Mouse (Mus musculus): ENCODE results near the gene Adgra3. TPM values are rescaled to one million over a fixed set of nuclear protein-coding genes. Genes with fewer than 3 reads are reported as not detected.

Adgra3 gene
- polyA plus RNA-seq, 1 experiment from 2014 or later = 36.7 TPM

DNA sequence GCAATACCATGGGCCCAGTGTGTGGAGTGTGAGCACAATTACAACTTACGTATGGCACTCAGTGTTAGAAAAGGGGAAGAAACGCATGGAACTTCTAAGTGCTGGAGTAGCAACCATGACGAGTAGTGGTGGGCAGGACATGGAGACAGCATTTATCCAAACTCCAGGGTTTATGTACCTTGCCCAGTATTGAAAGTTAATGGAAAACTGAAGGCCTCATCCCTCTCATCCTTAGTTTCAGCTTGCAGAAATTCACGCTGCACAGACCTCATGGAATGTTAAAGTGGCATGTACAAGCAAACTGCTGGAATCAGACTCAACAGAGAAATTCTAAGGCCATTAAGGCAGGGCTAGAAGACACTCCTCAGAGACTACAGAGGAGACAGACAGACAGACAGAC is 84.6 kb downstream of the Adgra3 start:
- Histone ChIP-seq H3K36me3 (ENCODE audit: insufficient read depth, low read length) (peaks cover 21% of the 10 kb centered on the region), H3K27me3 (ENCODE audit: insufficient read depth, low read length) (no peaks in the 10 kb centered on the region), H3K4me1 (replicated peaks; ENCODE audit: insufficient read depth, low read length) (no peaks in the 10 kb centered on the region), H3K9me3 (replicated peaks; ENCODE audit: low read length) (no peaks in the 10 kb centered on the region), H3K27ac (no peak overlapping the region), H3K9ac (ENCODE audit: low read depth, low read length) (no peak overlapping the region), H3K4me2 (ENCODE audit: low read length) (no peak overlapping the region), H3K4me3 (replicated peaks; ENCODE audit: low read depth, low read length) (no peak overlapping the region)
- TF ChIP-seq CTCF (IDR thresholded peaks at IDR 0.05; ENCODE audit: low read depth) = no peak
- WGBS = 87% methylated on average over 4 of the region's 4 CpGs
- no peak for DNase-seq (ENCODE audit: low spot score)
- peak; percentile 75; the same call in 1 of the 2 replicates for ATAC-seq (replicated peaks; ENCODE audit: low FRiP score, low read depth)

DNA sequence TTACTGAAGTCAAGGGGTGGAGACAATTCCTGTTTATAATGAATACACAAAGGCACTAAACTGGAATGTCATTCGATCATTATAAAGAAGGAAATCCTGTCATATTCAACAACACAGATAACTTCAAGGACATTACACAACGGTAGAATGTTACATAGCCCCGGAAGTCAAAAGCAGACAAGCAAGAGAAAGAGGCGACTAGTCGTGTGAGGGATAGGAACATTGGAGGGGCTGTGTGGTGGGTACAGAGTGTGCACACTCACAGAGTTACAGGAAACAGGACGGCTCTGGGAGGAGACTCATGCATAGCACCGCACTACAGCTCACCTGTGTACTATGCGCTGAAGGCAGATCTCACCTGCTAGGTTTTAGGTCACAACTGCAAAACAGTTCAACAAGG is 89.1 kb downstream of the Adgra3 start:
- Histone ChIP-seq H3K36me3 (ENCODE audit: insufficient read depth, low read length) (peaks cover 12% of the 10 kb centered on the region; the same call in 1 of the 2 replicates), H3K4me3 (replicated peaks; ENCODE audit: low read depth, low read length) (no peak overlapping the region), H3K4me2 (ENCODE audit: low read length) (no peak overlapping the region), H3K4me1 (replicated peaks; ENCODE audit: insufficient read depth, low read length) (no peaks in the 10 kb centered on the region), H3K9me3 (replicated peaks; ENCODE audit: low read length) (no peaks in the 10 kb centered on the region), H3K27ac (no peak overlapping the region), H3K27me3 (ENCODE audit: insufficient read depth, low read length) (no peaks in the 10 kb centered on the region), H3K9ac (ENCODE audit: low read depth, low read length) (no peak overlapping the region)
- ATAC-seq (replicated peaks; ENCODE audit: low FRiP score, low read depth) (no peak), DNase-seq (ENCODE audit: low spot score) (no peak)
- 81% methylated on average over 8 of the region's 8 CpGs for WGBS
- no peak for TF ChIP-seq CTCF (IDR thresholded peaks at IDR 0.05; ENCODE audit: low read depth)

DNA sequence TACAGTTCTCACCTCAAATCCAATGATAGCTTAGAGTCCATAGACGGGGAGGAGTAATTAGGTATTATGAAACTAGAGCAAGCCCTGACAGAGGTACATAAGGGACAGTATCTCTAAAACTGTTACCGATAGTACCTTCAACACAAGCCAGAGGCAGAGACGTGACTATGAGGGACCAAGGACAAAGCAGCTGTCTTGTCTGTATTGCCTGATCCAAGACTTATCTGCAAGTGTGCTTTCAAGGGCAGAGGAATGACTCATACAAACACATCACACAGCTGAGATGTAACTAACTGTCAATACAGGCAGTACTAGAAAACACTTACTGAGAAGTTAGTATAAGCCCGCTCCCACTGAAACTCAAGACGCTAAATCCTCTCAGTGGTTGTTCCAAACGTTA is 91.1 kb downstream of the Adgra3 start:
- Histone ChIP-seq H3K27me3 (ENCODE audit: insufficient read depth, low read length) (no peaks in the 10 kb centered on the region), H3K36me3 (ENCODE audit: insufficient read depth, low read length) (peaks cover 17% of the 10 kb centered on the region; the same call in 1 of the 2 replicates)

DNA sequence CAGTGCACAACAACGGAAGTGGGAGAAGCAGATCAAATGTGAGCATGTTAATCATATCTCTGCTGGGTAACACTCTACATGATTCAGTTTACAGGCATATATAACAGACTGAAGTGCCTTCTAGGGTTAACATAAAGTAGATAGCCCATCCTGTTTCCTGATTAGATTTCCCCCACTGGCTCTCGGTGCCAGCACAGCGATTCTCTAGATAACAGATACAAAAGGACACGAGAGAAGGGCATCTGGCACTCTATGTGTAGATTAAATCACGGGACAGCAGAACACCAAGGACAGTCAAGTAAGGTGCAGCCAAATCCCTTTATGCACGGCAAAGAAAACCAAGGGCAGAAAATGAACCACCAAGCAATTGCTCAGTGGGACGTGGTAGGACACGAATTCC is 93.0 kb downstream of the Adgra3 start:
- Histone ChIP-seq H3K27ac (no peak overlapping the region), H3K4me1 (replicated peaks; ENCODE audit: insufficient read depth, low read length) (no peaks in the 10 kb centered on the region), H3K4me3 (replicated peaks; ENCODE audit: low read depth, low read length) (no peak overlapping the region), H3K9me3 (replicated peaks; ENCODE audit: low read length) (no peaks in the 10 kb centered on the region), H3K9ac (ENCODE audit: low read depth, low read length) (no peak overlapping the region), H3K36me3 (ENCODE audit: insufficient read depth, low read length) (peaks cover 22% of the 10 kb centered on the region), H3K27me3 (ENCODE audit: insufficient read depth, low read length) (no peaks in the 10 kb centered on the region), H3K4me2 (ENCODE audit: low read length) (no peak overlapping the region)
- ATAC-seq (replicated peaks; ENCODE audit: low FRiP score, low read depth) (no peak), DNase-seq (ENCODE audit: low spot score) (no peak)
- no peak for TF ChIP-seq CTCF (IDR thresholded peaks at IDR 0.05; ENCODE audit: low read depth)
- 68% methylated on average over 8 of the region's 8 CpGs for WGBS

More for the DNA sequence above, 91.1 kb downstream of the Adgra3 start:
- no peak for TF ChIP-seq CTCF (IDR thresholded peaks at IDR 0.05; ENCODE audit: low read depth)
- ATAC-seq (replicated peaks; ENCODE audit: low FRiP score, low read depth) = no peak
- 85% methylated on average over 6 of the region's 6 CpGs for WGBS
- no peak for DNase-seq (ENCODE audit: low spot score)
- no peaks in the 10 kb centered on the region for H3K9me3 ChIP-seq (replicated peaks; ENCODE audit: low read length)
- no peak overlapping the region for H3K4me3 ChIP-seq (replicated peaks; ENCODE audit: low read depth, low read length)
- H3K9ac ChIP-seq (ENCODE audit: low read depth, low read length) = no peak overlapping the region
- H3K4me2 ChIP-seq (ENCODE audit: low read length) = no peak overlapping the region
- no peaks in the 10 kb centered on the region for H3K4me1 ChIP-seq (replicated peaks; ENCODE audit: insufficient read depth, low read length)
- no peak overlapping the region for H3K27ac ChIP-seq

DNA sequence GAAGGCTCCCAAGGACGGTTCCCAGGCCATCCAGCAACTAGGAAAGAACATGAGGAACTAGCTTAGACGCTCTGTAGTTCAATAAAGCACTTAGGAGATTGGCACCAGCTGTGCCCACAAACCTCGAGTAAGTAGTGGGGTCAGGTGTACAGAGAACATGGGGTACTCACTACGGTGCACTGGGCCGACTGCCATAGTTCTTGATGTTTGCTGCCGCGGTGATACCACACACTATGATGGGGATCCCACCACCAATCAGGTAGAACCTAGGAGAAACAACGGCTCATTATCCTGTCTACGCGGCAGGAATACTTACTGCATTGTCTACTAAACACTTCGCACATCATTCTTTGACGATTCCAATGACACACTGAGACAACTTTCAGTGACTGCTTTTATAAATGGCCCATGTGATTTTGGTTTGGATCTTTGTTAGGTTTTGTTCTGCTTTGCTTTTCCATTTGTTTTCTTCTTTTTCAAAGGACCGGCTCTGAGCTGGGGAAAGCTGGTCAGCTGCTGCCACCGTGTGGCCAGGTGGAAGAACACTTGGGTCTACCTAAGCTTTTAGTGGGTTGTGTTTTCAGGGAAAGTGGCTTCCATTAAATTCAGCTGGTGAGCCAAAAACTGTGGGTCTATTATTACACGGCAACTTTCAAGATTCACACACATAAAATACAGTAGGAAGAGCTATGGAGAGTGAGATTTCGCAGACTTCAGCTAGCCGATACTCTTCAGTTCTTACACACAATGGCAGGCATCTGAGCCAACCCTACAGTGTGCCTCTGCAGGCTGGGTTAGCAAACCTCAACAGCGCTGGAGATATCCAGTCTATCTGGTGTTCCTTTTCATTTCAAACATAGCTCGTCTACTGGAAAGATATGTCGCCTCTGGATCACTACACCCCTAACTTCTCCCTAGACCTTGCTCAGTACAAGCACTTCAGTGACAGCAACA is 97.1 kb downstream of the Adgra3 start:
- DNase-seq (ENCODE audit: low spot score) (peak; percentile 67), ATAC-seq (replicated peaks; ENCODE audit: low FRiP score, low read depth) (peak; percentile 44; the same call in 1 of the 2 replicates)
- peak; percentile 85 for TF ChIP-seq CTCF (IDR thresholded peaks at IDR 0.05; ENCODE audit: low read depth)
- H3K4me3 ChIP-seq (replicated peaks; ENCODE audit: low read depth, low read length) = no peak overlapping the region
- H3K9ac ChIP-seq (ENCODE audit: low read depth, low read length) = no peak overlapping the region
- H3K9me3 ChIP-seq (replicated peaks; ENCODE audit: low read length) = no peaks in the 10 kb centered on the region
- no peak overlapping the region for H3K4me2 ChIP-seq (ENCODE audit: low read length)
- no peaks in the 10 kb centered on the region for H3K4me1 ChIP-seq (replicated peaks; ENCODE audit: insufficient read depth, low read length)
- no peaks in the 10 kb centered on the region for H3K27me3 ChIP-seq (ENCODE audit: insufficient read depth, low read length)
- 87% methylated on average over 20 of the region's 20 CpGs for WGBS
- H3K36me3 ChIP-seq (ENCODE audit: insufficient read depth, low read length) = peaks cover 33% of the 10 kb centered on the region
- no peak overlapping the region for H3K27ac ChIP-seq

DNA sequence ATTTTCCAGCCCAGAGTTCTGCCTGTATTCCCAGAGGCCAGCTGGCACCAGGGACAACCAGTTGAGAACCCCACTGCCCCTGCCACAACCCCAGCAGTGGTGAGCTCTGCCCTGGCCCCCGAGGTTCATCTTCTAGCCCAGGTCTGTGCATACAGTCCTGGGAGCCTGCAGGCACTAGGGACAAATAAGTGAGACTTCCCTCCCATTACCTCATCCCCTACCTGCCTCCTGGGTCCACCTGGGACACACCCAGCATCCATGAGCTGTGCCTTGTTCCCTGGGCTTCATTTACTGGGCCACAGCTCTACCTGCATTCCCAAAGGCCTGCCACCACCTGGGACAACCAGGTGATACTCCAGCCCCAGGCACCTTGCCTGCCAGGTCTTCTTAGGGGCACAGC is 122.5 kb downstream of the Adgra3 start:
- WGBS = 89% methylated on average over 1 of the region's 1 CpGs
- Histone ChIP-seq H3K4me3 (replicated peaks; ENCODE audit: low read depth, low read length) (no peak overlapping the region), H3K4me1 (replicated peaks; ENCODE audit: insufficient read depth, low read length) (no peaks in the 10 kb centered on the region), H3K36me3 (ENCODE audit: insufficient read depth, low read length) (no peaks in the 10 kb centered on the region), H3K4me2 (ENCODE audit: low read length) (no peak overlapping the region), H3K9ac (ENCODE audit: low read depth, low read length) (no peak overlapping the region), H3K9me3 (replicated peaks; ENCODE audit: low read length) (no peaks in the 10 kb centered on the region), H3K27me3 (ENCODE audit: insufficient read depth, low read length) (no peaks in the 10 kb centered on the region), H3K27ac (no peak overlapping the region)
- ATAC-seq (replicated peaks; ENCODE audit: low FRiP score, low read depth) = no peak
- DNase-seq (ENCODE audit: low spot score) = no peak
- TF ChIP-seq CTCF (IDR thresholded peaks at IDR 0.05; ENCODE audit: low read depth) = no peak

All from kidney, postnatal 0 days (tissue).